In genomic region chr11:96969280-96969722, GRCm38 (mm10) we compare ENCODE assay signal across 8 mouse cellular contexts. TPM values are rescaled to one million over a fixed set of nuclear protein-coding genes. Genes with fewer than 3 reads are reported as not detected.
DNase-seq lines count a peak whose midpoint lies in the region; ATAC-seq lines count a peak whose summit lies in the region.

No protein-coding gene starts in this region.

- H3K27ac ChIP-seq in kidney, embryonic 16.5 days (ENCODE audit: low read length): peak overlapping the region; percentile 92
- peak overlapping the region; percentile 77 for H3K27ac ChIP-seq in embryonic facial prominence, embryonic 14.5 days (replicated peaks; ENCODE audit: low read depth, low read length)

- H3K9me3 ChIP-seq in kidney, embryonic 16.5 days (ENCODE audit: low read length): no peaks in the 10 kb centered on the region
- H3K9me3 ChIP-seq in embryonic facial prominence, embryonic 14.5 days (ENCODE audit: control insufficient read depth, low read length): no peaks in the 10 kb centered on the region

- peak; percentile 14; the same call in 1 of the 2 replicates for ATAC-seq in kidney, embryonic 16.5 days (ENCODE audit: low FRiP score, low TSS enrichment)
- no peak for ATAC-seq in embryonic facial prominence, embryonic 14.5 days (ENCODE audit: low read depth)
- peak; percentile 47 for ATAC-seq in megakaryocyte-erythroid progenitor cell, adult 5-6 weeks (replicated peaks; ENCODE audit: low FRiP score, low TSS enrichment, poor library complexity, severe bottlenecking)

- WGBS in kidney, embryonic 16.5 days: 70% methylated on average over 5 of the region's 5 CpGs
- WGBS in embryonic facial prominence, embryonic 14.5 days: 86% methylated on average over 5 of the region's 5 CpGs

- H3K27me3 ChIP-seq in kidney, embryonic 16.5 days (ENCODE audit: insufficient read depth, low read length): no peaks in the 10 kb centered on the region
- no peaks in the 10 kb centered on the region for H3K27me3 ChIP-seq in embryonic facial prominence, embryonic 14.5 days (replicated peaks; ENCODE audit: control insufficient read depth, insufficient read depth, low read length)

- peaks cover 40% of the 10 kb centered on the region for H3K4me1 ChIP-seq in kidney, embryonic 16.5 days (ENCODE audit: insufficient read depth, low read length)
- peaks cover 38% of the 10 kb centered on the region for H3K4me1 ChIP-seq in embryonic facial prominence, embryonic 14.5 days (ENCODE audit: control insufficient read depth, insufficient read depth, low read length)

- no peak overlapping the region for H3K4me3 ChIP-seq in kidney, embryonic 16.5 days (ENCODE audit: low read length)
- H3K4me3 ChIP-seq in embryonic facial prominence, embryonic 14.5 days (ENCODE audit: low read depth, low read length): no peak overlapping the region

- no peaks in the 10 kb centered on the region; the same call in 1 of the 2 replicates for H3K36me3 ChIP-seq in kidney, embryonic 16.5 days (ENCODE audit: insufficient read depth, low read length)
- H3K36me3 ChIP-seq in embryonic facial prominence, embryonic 14.5 days (ENCODE audit: control insufficient read depth, insufficient read depth, low read length): no peaks in the 10 kb centered on the region

- no peak for DNase-seq in kidney, postnatal 25 days
- no peak for DNase-seq in embryonic facial prominence, embryonic 14.5 days (ENCODE audit: low spot score)
- peak; percentile 41 to 53 for DNase-seq in heart, postnatal 14 days
- no peak for DNase-seq in urinary bladder, postnatal 4 days (ENCODE audit: low spot score in 2 of 2)
- DNase-seq in natural killer cell, adult 2 months (ENCODE audit: low spot score in 2 of 2): no peak
- DNase-seq in urinary bladder, adult 2 months (ENCODE audit: low spot score): no peak

- peak overlapping the region; percentile 12; the same call in 1 of the 2 replicates for H3K9ac ChIP-seq in kidney, embryonic 16.5 days (replicated peaks; ENCODE audit: low read length)
- no peak overlapping the region for H3K9ac ChIP-seq in embryonic facial prominence, embryonic 14.5 days (ENCODE audit: low read depth, low read length)

- H3K4me2 ChIP-seq in kidney, embryonic 16.5 days (replicated peaks; ENCODE audit: low read depth, low read length): no peak overlapping the region; the same call in 1 of the 2 replicates
- H3K4me2 ChIP-seq in embryonic facial prominence, embryonic 14.5 days (ENCODE audit: low read depth, low read length): no peak overlapping the region

- intact Hi-C loops in heart, postnatal 14 days (cut with DNase I): no loop called here

RNA-seq across cellular contexts. Expression of gene Sp2, which starts 13.5 kb away (rescaled TPM):
- polyA plus RNA-seq in kidney, embryonic 16.5 days (2015; fragmentation: Nextera tagmentation; extraction: Ambion mirVana): 21.2 and 25.1 TPM in 2 replicates
- 15.2 and 16.2 TPM in 2 replicates for polyA plus RNA-seq in embryonic facial prominence, embryonic 14.5 days (2014; fragmentation: Nextera tagmentation; extraction: Ambion mirVana)
- total RNA-seq in heart, postnatal 14 days (2021): 10 to 100 TPM; 11.4 to 12.0 TPM
- 15.5 and 16.1 TPM in 2 replicates for total RNA-seq in megakaryocyte-erythroid progenitor cell, adult 5-6 weeks (2014; fragmentation: Nextera tagmentation)
- 2.4 and 4.8 TPM in 2 replicates for total RNA-seq in megakaryocyte-erythroid progenitor cell, adult 5-6 weeks (2017)
- 7.7 and 13.9 TPM in 2 replicates for polyA plus RNA-seq in urinary bladder, adult 2 months (2012; rRNA removed)

RNA-seq across cellular contexts. Expression of gene Pnpo, which starts 25.5 kb away (rescaled TPM):
- 38.0 TPM in 2 replicates for polyA plus RNA-seq in kidney, embryonic 16.5 days (2015; fragmentation: Nextera tagmentation; extraction: Ambion mirVana)
- 26.8 and 27.4 TPM in 2 replicates for polyA plus RNA-seq in embryonic facial prominence, embryonic 14.5 days (2014; fragmentation: Nextera tagmentation; extraction: Ambion mirVana)
- 10 to 100 TPM; 14.1 to 15.0 TPM for total RNA-seq in heart, postnatal 14 days (2021)
- 13.7 and 18.5 TPM in 2 replicates for total RNA-seq in megakaryocyte-erythroid progenitor cell, adult 5-6 weeks (2014; fragmentation: Nextera tagmentation)
- 25.9 and 29.0 TPM in 2 replicates for total RNA-seq in megakaryocyte-erythroid progenitor cell, adult 5-6 weeks (2017)
- polyA plus RNA-seq in urinary bladder, adult 2 months (2012; rRNA removed): 22.4 and 25.5 TPM in 2 replicates

RNA-seq across cellular contexts. Expression of gene Prr15l, which starts 41.4 kb away (rescaled TPM):
- polyA plus RNA-seq in kidney, embryonic 16.5 days (2015; fragmentation: Nextera tagmentation; extraction: Ambion mirVana): 52.5 and 55.8 TPM in 2 replicates
- polyA plus RNA-seq in embryonic facial prominence, embryonic 14.5 days (2014; fragmentation: Nextera tagmentation; extraction: Ambion mirVana): 3.1 and 4.7 TPM in 2 replicates
- 1 to 10 TPM in 1 of 2 experiments, under 1 TPM in 1; 0.88 to 1.8 TPM for total RNA-seq in heart, postnatal 14 days (2021)
- not detected in 2 replicates for total RNA-seq in megakaryocyte-erythroid progenitor cell, adult 5-6 weeks (2014; fragmentation: Nextera tagmentation)
- not detected in 2 replicates for total RNA-seq in megakaryocyte-erythroid progenitor cell, adult 5-6 weeks (2017)
- polyA plus RNA-seq in urinary bladder, adult 2 months (2012; rRNA removed): 7.6 and 8.9 TPM in 2 replicates

RNA-seq across cellular contexts. Expression of gene Sp6, which starts 43.9 kb away (rescaled TPM):
- 1.6 and 2.0 TPM in 2 replicates for polyA plus RNA-seq in kidney, embryonic 16.5 days (2015; fragmentation: Nextera tagmentation; extraction: Ambion mirVana)
- 2.1 and 2.9 TPM in 2 replicates for polyA plus RNA-seq in embryonic facial prominence, embryonic 14.5 days (2014; fragmentation: Nextera tagmentation; extraction: Ambion mirVana)
- under 1 TPM; 0.07 to 0.12 TPM for total RNA-seq in heart, postnatal 14 days (2021)
- total RNA-seq in megakaryocyte-erythroid progenitor cell, adult 5-6 weeks (2014; fragmentation: Nextera tagmentation): 0.28 TPM in 1 of 2 replicates, not detected in the other
- total RNA-seq in megakaryocyte-erythroid progenitor cell, adult 5-6 weeks (2017): 0.38 TPM in 1 of 2 replicates, not detected in the other
- polyA plus RNA-seq in urinary bladder, adult 2 months (2012; rRNA removed): 6.7 and 7.6 TPM in 2 replicates

RNA-seq across cellular contexts. Expression of gene Cdk5rap3, which starts 53.0 kb away (rescaled TPM):
- 83.7 and 88.3 TPM in 2 replicates for polyA plus RNA-seq in kidney, embryonic 16.5 days (2015; fragmentation: Nextera tagmentation; extraction: Ambion mirVana)
- polyA plus RNA-seq in embryonic facial prominence, embryonic 14.5 days (2014; fragmentation: Nextera tagmentation; extraction: Ambion mirVana): 65.5 and 83.4 TPM in 2 replicates
- 10 to 100 TPM; 22.3 to 23.3 TPM for total RNA-seq in heart, postnatal 14 days (2021)
- 31.9 and 56.8 TPM in 2 replicates for total RNA-seq in megakaryocyte-erythroid progenitor cell, adult 5-6 weeks (2014; fragmentation: Nextera tagmentation)
- 18.3 and 54.6 TPM in 2 replicates for total RNA-seq in megakaryocyte-erythroid progenitor cell, adult 5-6 weeks (2017)
- 46.5 and 47.5 TPM in 2 replicates for polyA plus RNA-seq in urinary bladder, adult 2 months (2012; rRNA removed)

Comparison
In these comparisons a context has a peak if more than half of its experiments do, and no peak if none do; other contexts are left out.
1. DNase-seq: peak in heart, postnatal 14 days (2 of 2); none in kidney, postnatal 25 days (0 of 2), embryonic facial prominence, embryonic 14.5 days (single experiment), urinary bladder, postnatal 4 days (0 of 2), natural killer cell, adult 2 months (0 of 2) and urinary bladder, adult 2 months (single experiment).